Mouse (Mus musculus) liver, embryonic 16.5 days (tissue): ENCODE data around the gene Rsf1. TPM values are rescaled to one million over a fixed set of nuclear protein-coding genes. Genes with fewer than 3 reads are reported as not detected.

ENCODE experiments used
- ATAC-seq: fragments of 200-750 bp; cut with Nextera tagmentation; 2 replicates; pipeline ENCODE4 v1.8.0; 2017; ENCODE audit warnings: low read depth, mild to moderate bottlenecking, moderate number of reproducible peaks, moderate library complexity
- H3K27ac ChIP-seq: fragments of 300-500 bp; sonication (generic); 2 replicates; pipeline ENCODE4 v1.5.1; 2014; ENCODE audit warnings: mild to moderate bottlenecking, low read length
- H3K27me3 ChIP-seq: fragments of 300-500 bp; sonication (generic); 2 replicates; pipeline ENCODE4 v1.6.1; 2014; ENCODE audit warnings: low read depth, low read length, mixed read lengths; ENCODE audit not compliant: control insufficient read depth, insufficient read depth
- H3K36me3 ChIP-seq: fragments of 300-500 bp; sonication (generic); 2 replicates; pipeline ENCODE4 v1.6.1; 2014; ENCODE audit warnings: mild to moderate bottlenecking; ENCODE audit not compliant: control insufficient read depth, insufficient read depth
- H3K4me1 ChIP-seq: fragments of 300-500 bp; sonication (generic); 2 replicates; pipeline ENCODE4 v1.6.1; 2014; ENCODE audit warnings: low read depth, low read length, mixed read lengths; ENCODE audit not compliant: control insufficient read depth
- H3K4me2 ChIP-seq: fragments of 300-500 bp; sonication (generic); 2 replicates; pipeline ENCODE4 v1.6.1; 2014; ENCODE audit warnings: low read depth, low read length, mixed read lengths
- H3K4me3 ChIP-seq: fragments of 300-500 bp; sonication (generic); 2 replicates; pipeline ENCODE4 v1.5.1; 2014; ENCODE audit warnings: low read depth, mild to moderate bottlenecking, low read length
- H3K9ac ChIP-seq: fragments of 300-500 bp; sonication (generic); 2 replicates; pipeline ENCODE4 v1.6.1; 2014; ENCODE audit warnings: low read depth, low read length
- H3K9me3 ChIP-seq: fragments of 300-500 bp; sonication (generic); replicated peaks from 2 replicates; pipeline ENCODE4 v1.6.1; 2016; ENCODE audit warnings: low read length; ENCODE audit not compliant: control insufficient read depth
- WGBS: fragments of 180-500 bp; shearing (Covaris S2); extraction: QIAGEN DNeasy Blood & Tissue Kit; methylation state at CpG from one replicate; pipeline ENCODE4 v1.1.7; 2014; ENCODE audit not compliant: insufficient replicate concordance; 5-methylcytosine and 5-hydroxymethylcytosine counted together
- polyA plus RNA-seq: library from polyadenylated mRNA; unstranded; fragments of >200 nt; fragmentation: Nextera tagmentation; extraction: Ambion mirVana; gene quantifications from 2 replicates; pipeline ENCODE4 v1.2.1, GENCODE M21; 2015

Gene Rsf1
- polyA plus RNA-seq, 1 experiment from 2014 or later: 5.3 TPM

GRCm38 (mm10) chr7:97726080-97726479 is 146.4 kb downstream of the Rsf1 start:
- H3K4me1 ChIP-seq: peaks cover 9% of the 10 kb centered on the region
- H3K36me3 ChIP-seq: no peaks in the 10 kb centered on the region
- no peaks in the 10 kb centered on the region for H3K9me3 ChIP-seq
- no peak overlapping the region for H3K4me3 ChIP-seq
- no peak for ATAC-seq
- no peak overlapping the region for H3K27ac ChIP-seq
- H3K4me2 ChIP-seq: no peak overlapping the region
- no peaks in the 10 kb centered on the region for H3K27me3 ChIP-seq
- H3K9ac ChIP-seq: no peak overlapping the region
- 81% methylated on average over 7 of the region's 7 CpGs for WGBS

DNA sequence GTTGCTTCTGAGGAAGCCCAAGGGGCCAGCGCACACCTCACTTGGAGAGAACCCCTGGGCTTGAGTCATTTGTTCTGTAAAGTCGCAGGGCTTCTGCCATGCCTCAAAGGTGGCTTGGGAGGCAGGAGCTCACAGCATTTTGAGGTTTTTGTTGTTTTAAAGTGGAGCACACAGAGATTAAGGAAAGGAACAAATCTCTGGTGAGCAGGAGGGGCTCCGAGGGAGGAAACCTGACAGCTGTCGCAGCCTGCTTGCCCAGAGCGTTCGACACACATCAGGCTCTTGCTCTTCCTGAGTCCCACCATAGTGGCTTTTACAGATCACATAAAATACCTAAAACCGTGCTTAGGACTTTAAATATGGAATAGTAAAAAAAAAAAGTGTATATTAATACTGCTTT is 147.1 kb downstream of the Rsf1 start:
- no peaks in the 10 kb centered on the region for H3K9me3 ChIP-seq
- H3K4me1 ChIP-seq: peaks cover 13% of the 10 kb centered on the region
- no peak overlapping the region for H3K4me2 ChIP-seq
- no peak overlapping the region for H3K27ac ChIP-seq
- no peak for ATAC-seq
- H3K36me3 ChIP-seq: no peaks in the 10 kb centered on the region
- no peak overlapping the region for H3K9ac ChIP-seq
- no peaks in the 10 kb centered on the region for H3K27me3 ChIP-seq
- no peak overlapping the region for H3K4me3 ChIP-seq
- 65% methylated on average over 7 of the region's 7 CpGs for WGBS

GRCm38 (mm10) chr7:97728666-97729614 is 149.3 kb downstream of the Rsf1 start:
- 71% methylated on average over 14 of the region's 14 CpGs for WGBS
- H3K9ac ChIP-seq: no peak overlapping the region
- no peak overlapping the region for H3K4me3 ChIP-seq
- no peak overlapping the region for H3K4me2 ChIP-seq
- H3K36me3 ChIP-seq: no peaks in the 10 kb centered on the region
- no peaks in the 10 kb centered on the region for H3K27me3 ChIP-seq
- H3K9me3 ChIP-seq: no peaks in the 10 kb centered on the region
- no peak overlapping the region for H3K27ac ChIP-seq
- no peak for ATAC-seq
- peaks cover 21% of the 10 kb centered on the region for H3K4me1 ChIP-seq

DNA sequence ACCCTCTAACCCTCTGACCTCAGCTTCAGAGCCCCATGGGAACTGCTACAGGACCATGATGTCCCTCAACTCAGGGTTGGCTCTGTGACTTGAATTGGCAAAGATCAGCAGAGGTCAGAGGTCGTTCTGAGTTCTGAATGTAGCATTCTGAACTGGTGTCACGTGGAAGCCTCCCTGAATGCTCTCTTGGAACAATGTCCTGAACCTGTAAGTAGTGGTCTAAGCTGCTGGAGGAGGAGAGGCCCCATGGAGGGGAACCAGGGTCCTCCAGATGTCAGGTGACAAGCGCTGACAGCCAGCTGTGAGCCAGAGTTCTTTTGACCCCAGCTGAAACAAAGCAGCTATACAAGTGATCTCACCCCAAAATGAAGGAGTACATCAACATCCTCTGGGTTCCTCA is 150.7 kb downstream of the Rsf1 start:
- Histone ChIP-seq H3K27me3 (no peaks in the 10 kb centered on the region), H3K27ac (no peak overlapping the region), H3K4me3 (no peak overlapping the region), H3K4me1 (peaks cover 29% of the 10 kb centered on the region), H3K9ac (no peak overlapping the region), H3K36me3 (no peaks in the 10 kb centered on the region), H3K4me2 (no peak overlapping the region), H3K9me3 (no peaks in the 10 kb centered on the region)
- no peak for ATAC-seq
- WGBS: 66% methylated on average over 3 of the region's 3 CpGs

DNA sequence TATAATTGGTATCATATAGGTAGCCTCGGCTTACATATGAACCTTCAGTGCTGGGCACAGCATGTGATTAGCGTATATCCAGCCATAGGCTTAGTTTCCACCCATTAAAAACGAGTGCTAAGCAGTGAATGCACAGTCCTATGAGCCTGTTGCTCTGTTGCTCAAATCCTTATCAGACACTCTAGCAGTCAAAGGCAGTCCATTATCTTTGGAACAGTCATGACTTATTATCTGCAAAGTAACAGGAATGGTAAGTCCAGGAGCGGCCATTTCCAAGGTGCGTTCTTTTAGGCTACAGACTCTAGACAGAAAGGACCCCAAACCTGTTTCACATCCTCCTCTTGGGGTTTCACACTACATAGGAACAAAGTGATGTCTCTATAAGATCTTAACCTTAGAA is 153.9 kb downstream of the Rsf1 start:
- Histone ChIP-seq H3K4me2 (peak overlapping the region; percentile 22), H3K36me3 (no peaks in the 10 kb centered on the region), H3K27ac (peak overlapping the region; percentile 3; the same call in 1 of the 2 replicates), H3K4me1 (peaks cover 38% of the 10 kb centered on the region), H3K27me3 (no peaks in the 10 kb centered on the region), H3K4me3 (no peak overlapping the region), H3K9me3 (no peaks in the 10 kb centered on the region), H3K9ac (no peak overlapping the region)
- ATAC-seq: peak; percentile 5
- 22% methylated on average over 5 of the region's 5 CpGs for WGBS

DNA sequence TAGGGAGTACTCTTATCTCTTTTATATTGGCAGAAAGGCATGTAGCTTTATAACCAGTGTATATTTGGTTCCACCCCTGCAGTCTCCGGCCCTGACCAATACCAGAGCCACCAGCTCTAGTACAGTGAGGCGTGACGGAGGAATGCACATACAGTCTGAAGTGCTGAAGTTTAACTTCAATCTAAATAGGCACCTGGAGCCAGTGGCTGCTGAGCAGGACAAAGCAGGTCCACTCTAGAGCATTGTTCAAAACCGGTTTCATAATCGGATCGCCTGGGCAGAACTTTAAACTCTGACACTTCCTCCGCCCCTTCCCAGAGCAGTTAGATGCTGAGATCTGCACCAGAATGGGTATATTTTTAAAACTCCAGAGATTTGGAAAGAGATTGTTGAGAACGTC is 155.3 kb downstream of the Rsf1 start:
- Histone ChIP-seq H3K4me2 (peak overlapping the region; percentile 28; the same call in 1 of the 2 replicates), H3K4me1 (peaks cover 42% of the 10 kb centered on the region), H3K4me3 (peak overlapping the region; percentile 36), H3K9me3 (no peaks in the 10 kb centered on the region), H3K36me3 (no peaks in the 10 kb centered on the region), H3K27ac (no peak overlapping the region), H3K27me3 (no peaks in the 10 kb centered on the region), H3K9ac (no peak overlapping the region)
- 63% methylated on average over 8 of the region's 8 CpGs for WGBS
- no peak for ATAC-seq

DNA sequence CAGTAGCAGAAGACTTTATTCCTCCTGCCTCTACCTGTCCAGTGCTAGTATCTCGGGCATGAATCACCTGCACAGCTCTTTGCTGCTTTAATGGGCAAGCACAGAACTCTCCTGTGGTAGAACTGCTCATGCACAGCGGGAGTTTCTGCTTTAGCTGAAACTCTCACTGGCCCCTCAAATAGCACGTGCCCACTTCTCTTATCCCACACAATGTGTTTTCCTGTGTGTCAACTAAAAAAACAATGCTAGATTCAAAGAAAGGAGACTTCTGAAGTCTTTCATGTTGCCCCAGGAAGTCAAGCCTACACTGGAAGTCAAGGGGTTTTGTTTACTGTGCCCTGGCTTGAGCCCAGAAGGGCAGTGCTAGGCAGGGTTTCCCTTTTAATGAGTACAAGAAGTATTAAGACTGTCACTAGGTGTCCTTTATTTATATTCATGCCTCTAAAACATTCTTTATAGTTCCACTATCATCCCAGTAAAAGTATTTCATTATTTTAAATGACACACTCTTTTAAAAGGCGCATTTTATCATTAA is 156.3 kb downstream of the Rsf1 start:
- no peaks in the 10 kb centered on the region for H3K27me3 ChIP-seq
- no peak overlapping the region for H3K27ac ChIP-seq
- no peaks in the 10 kb centered on the region for H3K9me3 ChIP-seq
- H3K9ac ChIP-seq: no peak overlapping the region
- peak overlapping the region; percentile 28 for H3K4me2 ChIP-seq
- ATAC-seq: no peak
- WGBS: 42% methylated on average over 4 of the region's 4 CpGs
- peaks cover 39% of the 10 kb centered on the region for H3K4me1 ChIP-seq
- H3K4me3 ChIP-seq: peak overlapping the region; percentile 36
- no peaks in the 10 kb centered on the region for H3K36me3 ChIP-seq

DNA sequence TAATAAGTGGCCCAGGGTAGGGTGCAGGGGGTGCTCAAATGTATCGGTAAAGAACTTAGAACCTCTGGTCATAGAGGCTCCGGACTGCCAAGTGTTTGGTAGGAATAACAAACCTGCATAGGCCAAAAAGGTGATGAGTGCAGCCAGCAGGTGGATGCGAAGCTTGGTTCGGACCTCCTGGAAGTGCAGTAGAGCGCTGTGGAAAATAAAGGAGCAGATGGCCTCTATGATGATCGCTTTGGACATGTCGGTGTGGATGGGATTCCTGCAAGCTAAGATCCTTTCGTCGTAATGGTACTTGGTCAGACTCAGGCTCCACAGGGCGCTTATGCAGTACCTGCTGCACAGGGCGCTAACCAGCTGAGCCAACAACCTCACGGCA is 157.6 kb downstream of the Rsf1 start:
- Histone ChIP-seq H3K27ac (peak overlapping the region; percentile 66; the same call in 1 of the 2 replicates), H3K9me3 (no peaks in the 10 kb centered on the region), H3K36me3 (no peaks in the 10 kb centered on the region), H3K4me3 (peak overlapping the region; percentile 80), H3K9ac (peak overlapping the region; percentile 83), H3K4me1 (peaks cover 48% of the 10 kb centered on the region), H3K4me2 (peak overlapping the region; percentile 99), H3K27me3 (no peaks in the 10 kb centered on the region)
- 6% methylated on average over 12 of the region's 12 CpGs for WGBS
- ATAC-seq: no peak
